Mouse (Mus musculus) liver, embryonic 15.5 days (tissue): Measurements from ENCODE around the gene Dydc1. TPM values are rescaled to one million over a fixed set of nuclear protein-coding genes. Genes with fewer than 3 reads are reported as not detected.

Experiments used
- polyA plus RNA-seq: library from polyadenylated mRNA; unstranded; fragments of >200 nt; fragmentation: Nextera tagmentation; extraction: Ambion mirVana; gene quantifications from 2 replicates; pipeline ENCODE4 v1.2.1, GENCODE M21; 2015

The Dydc1 gene
- polyA plus RNA-seq, 1 experiment from 2014 or later = not detected

Other genes starting within 250 kb of the Dydc1 start
- gene Sh2d4b, start 179.6 kb upstream of the Dydc1 start, polyA plus RNA-seq = 0.03 and 0.10 TPM in 2 replicates
- 28.8 and 34.6 TPM in 2 replicates for gene Tspan14, start 106.1 kb upstream of the Dydc1 start, polyA plus RNA-seq
- gene Fam213a, start 59.1 kb upstream of the Dydc1 start, polyA plus RNA-seq = 69.5 and 77.2 TPM in 2 replicates
- not detected in 2 replicates for gene Dydc2, start 3.7 kb upstream of the Dydc1 start, polyA plus RNA-seq
- 55.9 and 83.9 TPM in 2 replicates for gene Mat1a, start 32.1 kb downstream of the Dydc1 start, polyA plus RNA-seq
- gene Sftpa1, start 58.9 kb downstream of the Dydc1 start, polyA plus RNA-seq = 0.02 and 0.14 TPM in 2 replicates
- gene Mbl1, start 78.5 kb downstream of the Dydc1 start, polyA plus RNA-seq = 32.3 and 33.2 TPM in 2 replicates
- gene Sftpd, start 112.2 kb downstream of the Dydc1 start, polyA plus RNA-seq = 0.20 and 0.41 TPM in 2 replicates
- not detected in 2 replicates for gene Gm2832, start 205.9 kb downstream of the Dydc1 start, polyA plus RNA-seq